Mouse (Mus musculus): ENCODE measurements around the gene Kif9. TPM values are rescaled to one million over a fixed set of nuclear protein-coding genes. Genes with fewer than 3 reads are reported as not detected.

The Kif9 gene
- polyA plus RNA-seq, 1 experiment from 2014 or later: 2.0 TPM

- H3K9ac ChIP-seq: peak overlapping the region; percentile 98; the same call in 1 of the 2 replicates
- no peak for ATAC-seq (ENCODE audit: low FRiP score)
- peaks cover 25% of the 10 kb centered on the region for H3K4me1 ChIP-seq
- peak overlapping the region; percentile 58 for H3K4me2 ChIP-seq
- peak overlapping the region; percentile 98 for H3K4me3 ChIP-seq (replicated peaks)
- no peaks in the 10 kb centered on the region for H3K36me3 ChIP-seq (replicated peaks)
- WGBS: 31% methylated on average over 6 of the region's 6 CpGs
- no peaks in the 10 kb centered on the region for H3K27me3 ChIP-seq
- H3K27ac ChIP-seq: no peak overlapping the region
- no peaks in the 10 kb centered on the region for H3K9me3 ChIP-seq
Measured at GRCm38 (mm10) chr9:110531151-110531791, 54.5 kb downstream of the Kif9 start.

GRCm38 (mm10) chr9:110531914-110532489, 55.2 kb downstream of the Kif9 start:
- Histone ChIP-seq H3K27ac (peak overlapping the region; percentile 100), H3K4me1 (peaks cover 25% of the 10 kb centered on the region), H3K9ac (peak overlapping the region; percentile 98), H3K9me3 (no peaks in the 10 kb centered on the region), H3K27me3 (no peaks in the 10 kb centered on the region), H3K4me3 (replicated peaks) (peak overlapping the region; percentile 98), H3K4me2 (peak overlapping the region; percentile 58), H3K36me3 (replicated peaks) (no peaks in the 10 kb centered on the region)
- peak; percentile 99 for ATAC-seq (ENCODE audit: low FRiP score)
- under 1% methylated on average over 50 of the region's 53 CpGs for WGBS

- under 1% methylated on average over 73 of the region's 109 CpGs for WGBS
- no peaks in the 10 kb centered on the region; the same call in 1 of the 2 replicates for H3K36me3 ChIP-seq (replicated peaks)
- H3K27ac ChIP-seq: peak within 1 kb of the TSS; percentile 100
- H3K9me3 ChIP-seq: no peaks in the 10 kb centered on the region
- peak within 1 kb of the TSS; percentile 71 for H3K4me2 ChIP-seq
- peak within 1 kb of the TSS; percentile 98 for H3K4me3 ChIP-seq (replicated peaks)
- H3K27me3 ChIP-seq: no peaks in the 10 kb centered on the region
- H3K4me1 ChIP-seq: peaks cover 25% of the 10 kb centered on the region
- ATAC-seq (ENCODE audit: low FRiP score): peak; percentile 65
- H3K9ac ChIP-seq: peak within 1 kb of the TSS; percentile 98
Measured at GRCm38 (mm10) chr9:110532538-110533291, 56.0 kb downstream of the Kif9 start, which contains the start of gene Setd2. Setd2 (plus strand) TSS chr9:110532597.

GRCm38 (mm10) chr9:110533645-110534044, 56.9 kb downstream of the Kif9 start:
- Histone ChIP-seq H3K27ac (no peak overlapping the region), H3K4me3 (replicated peaks) (peak overlapping the region; percentile 98), H3K27me3 (no peaks in the 10 kb centered on the region), H3K9ac (peak overlapping the region; percentile 98), H3K9me3 (no peaks in the 10 kb centered on the region), H3K4me2 (peak overlapping the region; percentile 71), H3K36me3 (replicated peaks) (no peaks in the 10 kb centered on the region; the same call in 1 of the 2 replicates), H3K4me1 (peaks cover 25% of the 10 kb centered on the region)
- ATAC-seq (ENCODE audit: low FRiP score): no peak
- WGBS: 48% methylated on average over 5 of the region's 5 CpGs

GRCm38 (mm10) chr9:110535114-110535513, 58.4 kb downstream of the Kif9 start:
- Histone ChIP-seq H3K4me1 (peaks cover 25% of the 10 kb centered on the region), H3K27me3 (no peaks in the 10 kb centered on the region), H3K4me2 (peak overlapping the region; percentile 71; the same call in 1 of the 2 replicates), H3K4me3 (replicated peaks) (no peak overlapping the region), H3K36me3 (replicated peaks) (no peaks in the 10 kb centered on the region; the same call in 1 of the 2 replicates), H3K9me3 (no peaks in the 10 kb centered on the region), H3K27ac (no peak overlapping the region), H3K9ac (no peak overlapping the region)
- ATAC-seq (ENCODE audit: low FRiP score): no peak
- WGBS: 83% methylated on average over 2 of the region's 2 CpGs

GRCm38 (mm10) chr9:110536636-110537035, 59.9 kb downstream of the Kif9 start:
- Histone ChIP-seq H3K4me3 (replicated peaks) (no peak overlapping the region), H3K27ac (no peak overlapping the region), H3K36me3 (replicated peaks) (no peaks in the 10 kb centered on the region; the same call in 1 of the 2 replicates), H3K9me3 (no peaks in the 10 kb centered on the region), H3K4me2 (no peak overlapping the region), H3K4me1 (peaks cover 24% of the 10 kb centered on the region), H3K9ac (no peak overlapping the region), H3K27me3 (no peaks in the 10 kb centered on the region)
- no peak for ATAC-seq (ENCODE audit: low FRiP score)
- WGBS: 97% methylated on average over 2 of the region's 2 CpGs

GRCm38 (mm10) chr9:110538511-110538910, 61.8 kb downstream of the Kif9 start:
- Histone ChIP-seq H3K4me3 (replicated peaks) (no peak overlapping the region), H3K4me2 (no peak overlapping the region), H3K9ac (no peak overlapping the region), H3K36me3 (replicated peaks) (no peaks in the 10 kb centered on the region; the same call in 1 of the 2 replicates), H3K27ac (no peak overlapping the region), H3K27me3 (no peaks in the 10 kb centered on the region), H3K4me1 (peaks cover 24% of the 10 kb centered on the region), H3K9me3 (no peaks in the 10 kb centered on the region)
- ATAC-seq (ENCODE audit: low FRiP score): no peak

- Histone ChIP-seq H3K36me3 (replicated peaks) (no peaks in the 10 kb centered on the region; the same call in 1 of the 2 replicates), H3K9me3 (no peaks in the 10 kb centered on the region), H3K27me3 (no peaks in the 10 kb centered on the region), H3K4me1 (peaks cover 5% of the 10 kb centered on the region; the same call in 1 of the 2 replicates), H3K4me2 (no peak overlapping the region), H3K9ac (no peak overlapping the region), H3K4me3 (replicated peaks) (no peak overlapping the region), H3K27ac (no peak overlapping the region)
- 88% methylated on average over 4 of the region's 4 CpGs for WGBS
- no peak for ATAC-seq (ENCODE audit: low FRiP score)
Measured at GRCm38 (mm10) chr9:110541988-110542387, 65.2 kb downstream of the Kif9 start.

GRCm38 (mm10) chr9:110548261-110548660, 71.5 kb downstream of the Kif9 start:
- Histone ChIP-seq H3K9ac (no peak overlapping the region), H3K4me2 (no peak overlapping the region), H3K4me3 (replicated peaks) (no peak overlapping the region), H3K4me1 (0 out of 2 replicates have a peak, but pooled peaks cover 2% of the 10 kb centered on the region), H3K27ac (no peak overlapping the region), H3K27me3 (no peaks in the 10 kb centered on the region), H3K9me3 (no peaks in the 10 kb centered on the region), H3K36me3 (replicated peaks) (peaks cover 58% of the 10 kb centered on the region)
- 97% methylated on average over 19 of the region's 19 CpGs for WGBS
- ATAC-seq (ENCODE audit: low FRiP score): no peak

- H3K27me3 ChIP-seq: no peaks in the 10 kb centered on the region
- H3K36me3 ChIP-seq (replicated peaks): peaks cover 73% of the 10 kb centered on the region
- H3K4me3 ChIP-seq (replicated peaks): no peak overlapping the region
- H3K9ac ChIP-seq: no peak overlapping the region
- no peak overlapping the region for H3K27ac ChIP-seq
- H3K4me1 ChIP-seq: no peaks in the 10 kb centered on the region
- no peaks in the 10 kb centered on the region for H3K9me3 ChIP-seq
- ATAC-seq (ENCODE audit: low FRiP score): no peak
- H3K4me2 ChIP-seq: no peak overlapping the region
Measured at GRCm38 (mm10) chr9:110568309-110568708, 91.6 kb downstream of the Kif9 start.

All from forebrain, embryonic 12.5 days (tissue).